Mouse (Mus musculus): ENCODE measurements around the gene Gtsf1. TPM values are rescaled to one million over a fixed set of nuclear protein-coding genes. Genes with fewer than 3 reads are reported as not detected.

Gene Gtsf1
- polyA plus RNA-seq, 1 experiment: 0.71 TPM

DNA sequence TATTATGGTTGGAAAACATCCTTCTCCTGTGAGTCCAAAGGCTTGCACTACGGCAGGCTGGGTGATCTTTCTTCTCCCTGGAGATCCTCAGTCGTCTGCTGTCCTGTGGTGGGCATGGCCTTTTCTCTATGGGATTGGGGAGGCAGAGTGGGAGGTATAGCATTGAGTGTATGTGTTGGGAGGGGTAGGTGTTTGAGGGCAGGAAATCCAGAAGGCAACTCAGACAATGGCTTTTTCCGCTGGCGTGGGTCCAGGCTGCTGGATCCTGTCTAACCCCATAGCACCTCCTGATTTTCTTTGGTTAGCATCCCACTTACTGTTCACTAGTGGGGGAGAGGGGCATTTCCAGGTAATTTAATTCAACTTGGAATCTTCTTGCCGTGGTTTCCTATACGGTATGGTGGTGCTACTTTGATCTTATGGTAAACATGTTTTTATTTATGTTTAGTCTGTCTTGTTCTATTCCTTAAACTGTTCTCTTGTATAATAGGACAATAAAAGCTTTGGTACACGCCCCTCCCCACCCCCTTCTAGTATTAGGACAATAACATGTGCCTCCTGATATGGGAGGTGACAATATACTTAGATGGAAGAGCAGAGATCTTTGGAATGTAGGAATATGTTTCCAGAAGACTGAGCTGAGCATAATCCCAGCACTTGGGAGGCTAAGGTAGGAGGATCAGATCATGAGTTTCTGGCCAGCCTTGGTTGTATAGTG lies 46.3 kb downstream of the Gtsf1 start:
- no peak overlapping the region for H3K4me3 ChIP-seq

GRCm38 (mm10) chr15:103382795-103383406 lies 47.4 kb downstream of the Gtsf1 start:
- H3K36me3 ChIP-seq (ENCODE audit: control insufficient read depth, insufficient read depth): no peaks in the 10 kb centered on the region
- H3K4me3 ChIP-seq: no peak overlapping the region
- H3K4me2 ChIP-seq (ENCODE audit: low read depth): peak overlapping the region; percentile 72
- no peak overlapping the region for H3ac ChIP-seq (ENCODE audit: control insufficient read depth, insufficient read length)
- TF ChIP-seq E2F4 (IDR thresholded peaks at IDR 0.05; ENCODE audit: insufficient read depth) (no peak), TCF3 (IDR thresholded peaks at IDR 0.05; ENCODE audit: insufficient read length, low read depth) (no peak), MYOG (IDR thresholded peaks at IDR 0.05; ENCODE audit: control insufficient read depth in 1 of 3, insufficient read depth in 1 of 3, insufficient read length in 2 of 3, low read depth in 2 of 3) (peak in 2 of 3 experiments; percentile 15 to 62), POLR2AphosphoS2 (IDR thresholded peaks at IDR 0.05; ENCODE audit: insufficient read length, low read depth) (peak; percentile 41), REST (IDR thresholded peaks at IDR 0.05; ENCODE audit: insufficient read depth, insufficient read length) (no peak), MAX (IDR thresholded peaks at IDR 0.05; ENCODE audit: low read depth) (no peak), CEBPB (IDR thresholded peaks at IDR 0.05; ENCODE audit: insufficient read depth, poor library complexity, severe bottlenecking) (no peak), MYOD1 (IDR thresholded peaks at IDR 0.05; ENCODE audit: control insufficient read depth in 1 of 3, insufficient read length in 2 of 3, low read depth in 2 of 3) (peak in 2 of 3 experiments; percentile 23 to 71), TCF12 (IDR thresholded peaks at IDR 0.05; ENCODE audit: insufficient read depth, poor library complexity, severe bottlenecking) (no peak), SRF (IDR thresholded peaks at IDR 0.05; ENCODE audit: control insufficient read depth, insufficient read length, low read depth) (no peak), POLR2A (IDR thresholded peaks at IDR 0.05; ENCODE audit: insufficient read length, low read depth) (peak; percentile 34), USF1 (IDR thresholded peaks at IDR 0.05; ENCODE audit: low read depth) (no peak)
- no peaks in the 10 kb centered on the region for H3K27me3 ChIP-seq (ENCODE audit: control insufficient read depth, insufficient read depth, insufficient read length)
- no peaks in the 10 kb centered on the region for H3K79me2 ChIP-seq (ENCODE audit: control insufficient read depth, insufficient read depth)

More for the DNA sequence above, 46.3 kb downstream of the Gtsf1 start:
- no peaks in the 10 kb centered on the region for H3K79me2 ChIP-seq (ENCODE audit: control insufficient read depth, insufficient read depth)
- TF ChIP-seq POLR2A (IDR thresholded peaks at IDR 0.05; ENCODE audit: insufficient read length, low read depth) (no peak), MAX (IDR thresholded peaks at IDR 0.05; ENCODE audit: low read depth) (no peak), TCF3 (IDR thresholded peaks at IDR 0.05; ENCODE audit: insufficient read length, low read depth) (no peak), MYOD1 (IDR thresholded peaks at IDR 0.05; ENCODE audit: control insufficient read depth in 1 of 3, insufficient read length in 2 of 3, low read depth in 2 of 3) (no peak), MYOG (IDR thresholded peaks at IDR 0.05; ENCODE audit: control insufficient read depth in 1 of 3, insufficient read depth in 1 of 3, insufficient read length in 2 of 3, low read depth in 2 of 3) (no peak), SRF (IDR thresholded peaks at IDR 0.05; ENCODE audit: control insufficient read depth, insufficient read length, low read depth) (no peak), TCF12 (IDR thresholded peaks at IDR 0.05; ENCODE audit: insufficient read depth, poor library complexity, severe bottlenecking) (no peak), REST (IDR thresholded peaks at IDR 0.05; ENCODE audit: insufficient read depth, insufficient read length) (no peak), CEBPB (IDR thresholded peaks at IDR 0.05; ENCODE audit: insufficient read depth, poor library complexity, severe bottlenecking) (no peak), E2F4 (IDR thresholded peaks at IDR 0.05; ENCODE audit: insufficient read depth) (no peak), POLR2AphosphoS2 (IDR thresholded peaks at IDR 0.05; ENCODE audit: insufficient read length, low read depth) (no peak), USF1 (IDR thresholded peaks at IDR 0.05; ENCODE audit: low read depth) (no peak)
- peak overlapping the region; percentile 72 for H3K4me2 ChIP-seq (ENCODE audit: low read depth)
- H3K27me3 ChIP-seq (ENCODE audit: control insufficient read depth, insufficient read depth, insufficient read length): no peaks in the 10 kb centered on the region
- no peaks in the 10 kb centered on the region for H3K36me3 ChIP-seq (ENCODE audit: control insufficient read depth, insufficient read depth)
- H3ac ChIP-seq (ENCODE audit: control insufficient read depth, insufficient read length): no peak overlapping the region

- no peak overlapping the region for H3ac ChIP-seq (ENCODE audit: control insufficient read depth, insufficient read length)
- H3K79me2 ChIP-seq (ENCODE audit: control insufficient read depth, insufficient read depth): no peaks in the 10 kb centered on the region
- no peak overlapping the region for H3K4me2 ChIP-seq (ENCODE audit: low read depth)
- no peak for TF ChIP-seq MYOG (IDR thresholded peaks at IDR 0.05; ENCODE audit: control insufficient read depth in 1 of 3, insufficient read depth in 1 of 3, insufficient read length in 2 of 3, low read depth in 2 of 3)
- TF ChIP-seq REST (IDR thresholded peaks at IDR 0.05; ENCODE audit: insufficient read depth, insufficient read length): no peak
- TF ChIP-seq CEBPB (IDR thresholded peaks at IDR 0.05; ENCODE audit: insufficient read depth, poor library complexity, severe bottlenecking): peak; percentile 64; the same call in 1 of the 2 replicates
- TF ChIP-seq POLR2A (IDR thresholded peaks at IDR 0.05; ENCODE audit: insufficient read length, low read depth): no peak
- H3K27me3 ChIP-seq (ENCODE audit: control insufficient read depth, insufficient read depth, insufficient read length): no peaks in the 10 kb centered on the region
- H3K4me3 ChIP-seq: no peak overlapping the region
- no peaks in the 10 kb centered on the region for H3K36me3 ChIP-seq (ENCODE audit: control insufficient read depth, insufficient read depth)
Observed at GRCm38 (mm10) chr15:103382075-103382474, 48.2 kb downstream of the Gtsf1 start.

GRCm38 (mm10) chr15:103378665-103379356 lies 51.5 kb downstream of the Gtsf1 start:
- Histone ChIP-seq H3K4me2 (ENCODE audit: low read depth) (peak overlapping the region; percentile 61), H3K4me3 (no peak overlapping the region), H3K36me3 (ENCODE audit: control insufficient read depth, insufficient read depth) (no peaks in the 10 kb centered on the region), H3ac (ENCODE audit: control insufficient read depth, insufficient read length) (no peak overlapping the region), H3K79me2 (ENCODE audit: control insufficient read depth, insufficient read depth) (no peaks in the 10 kb centered on the region), H3K27me3 (ENCODE audit: control insufficient read depth, insufficient read depth, insufficient read length) (no peaks in the 10 kb centered on the region)
- no peak for TF ChIP-seq POLR2AphosphoS2 (IDR thresholded peaks at IDR 0.05; ENCODE audit: insufficient read length, low read depth)
- TF ChIP-seq MYOG (IDR thresholded peaks at IDR 0.05; ENCODE audit: control insufficient read depth in 1 of 3, insufficient read depth in 1 of 3, insufficient read length in 2 of 3, low read depth in 2 of 3): no peak
- TF ChIP-seq E2F4 (IDR thresholded peaks at IDR 0.05; ENCODE audit: insufficient read depth): no peak
- TF ChIP-seq MAX (IDR thresholded peaks at IDR 0.05; ENCODE audit: low read depth): no peak
- no peak for TF ChIP-seq TCF3 (IDR thresholded peaks at IDR 0.05; ENCODE audit: insufficient read length, low read depth)
- TF ChIP-seq POLR2A (IDR thresholded peaks at IDR 0.05; ENCODE audit: insufficient read length, low read depth): no peak
- TF ChIP-seq USF1 (IDR thresholded peaks at IDR 0.05; ENCODE audit: low read depth): no peak
- no peak for TF ChIP-seq MYOD1 (IDR thresholded peaks at IDR 0.05; ENCODE audit: control insufficient read depth in 1 of 3, insufficient read length in 2 of 3, low read depth in 2 of 3)
- TF ChIP-seq TCF12 (IDR thresholded peaks at IDR 0.05; ENCODE audit: insufficient read depth, poor library complexity, severe bottlenecking): no peak
- no peak for TF ChIP-seq SRF (IDR thresholded peaks at IDR 0.05; ENCODE audit: control insufficient read depth, insufficient read length, low read depth)
- no peak for TF ChIP-seq REST (IDR thresholded peaks at IDR 0.05; ENCODE audit: insufficient read depth, insufficient read length)
- TF ChIP-seq CEBPB (IDR thresholded peaks at IDR 0.05; ENCODE audit: insufficient read depth, poor library complexity, severe bottlenecking): no peak
